Mouse (Mus musculus) effector memory CD4-positive, alpha-beta T cell, adult 7 months (primary cell): ENCODE measurements around the gene Lyg2. TPM values are rescaled to one million over a fixed set of nuclear protein-coding genes. Genes with fewer than 3 reads are reported as not detected.

Experiments used
- polyA plus RNA-seq: library from polyadenylated mRNA; unstranded; fragments of 100-300 nt; shearing (Covaris generic); gene quantifications from one replicate; pipeline ENCODE4 v1.2.1, GENCODE M21; 2017

Lyg2 gene
- polyA plus RNA-seq: not detected

DNA sequence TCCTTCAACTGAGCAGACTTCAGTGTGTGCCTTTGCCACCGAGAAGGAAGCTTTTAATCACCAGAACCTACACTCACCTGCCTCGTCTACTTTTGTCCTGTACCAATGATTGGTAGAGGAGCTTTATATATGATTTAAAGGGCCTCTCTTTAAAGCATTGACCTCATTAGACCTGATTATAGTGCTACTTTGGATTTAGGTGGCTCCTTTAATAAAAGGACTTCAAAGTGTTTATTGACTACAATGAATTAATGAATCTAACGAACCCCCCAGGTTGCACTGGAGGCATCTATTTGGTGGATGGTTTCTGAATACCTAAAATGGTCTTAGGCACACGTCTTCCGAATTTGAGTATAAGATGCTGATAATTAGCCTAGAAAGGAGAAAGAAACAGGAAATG, at the start of gene Lyg2:
Gene Lyg2 (minus strand): TSS at position 101 of the 400 bp plus-strand sequence.

DNA sequence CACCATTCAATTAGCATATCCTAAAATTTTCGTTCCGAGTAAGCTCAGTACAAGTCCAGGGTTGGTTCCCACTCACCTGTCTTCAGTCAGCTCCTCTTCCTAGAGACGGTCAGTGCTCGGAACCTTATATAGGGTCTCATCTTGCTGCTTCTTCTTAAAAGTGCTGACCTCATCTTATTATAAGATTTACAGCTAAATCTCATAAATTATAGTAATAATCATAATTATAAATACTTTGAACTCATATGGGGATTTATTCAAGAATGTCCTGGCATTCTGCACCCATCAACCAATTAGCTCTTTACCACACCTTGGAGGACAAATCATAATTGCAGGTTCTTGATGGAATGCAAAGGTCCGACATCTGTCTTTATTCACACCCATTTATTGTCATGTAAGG, 41.4 kb upstream of the Lyg2 start, which contains the start of gene Lyg1:
Gene Lyg1 (minus strand): TSS at position 101 of the 400 bp plus-strand sequence.

DNA sequence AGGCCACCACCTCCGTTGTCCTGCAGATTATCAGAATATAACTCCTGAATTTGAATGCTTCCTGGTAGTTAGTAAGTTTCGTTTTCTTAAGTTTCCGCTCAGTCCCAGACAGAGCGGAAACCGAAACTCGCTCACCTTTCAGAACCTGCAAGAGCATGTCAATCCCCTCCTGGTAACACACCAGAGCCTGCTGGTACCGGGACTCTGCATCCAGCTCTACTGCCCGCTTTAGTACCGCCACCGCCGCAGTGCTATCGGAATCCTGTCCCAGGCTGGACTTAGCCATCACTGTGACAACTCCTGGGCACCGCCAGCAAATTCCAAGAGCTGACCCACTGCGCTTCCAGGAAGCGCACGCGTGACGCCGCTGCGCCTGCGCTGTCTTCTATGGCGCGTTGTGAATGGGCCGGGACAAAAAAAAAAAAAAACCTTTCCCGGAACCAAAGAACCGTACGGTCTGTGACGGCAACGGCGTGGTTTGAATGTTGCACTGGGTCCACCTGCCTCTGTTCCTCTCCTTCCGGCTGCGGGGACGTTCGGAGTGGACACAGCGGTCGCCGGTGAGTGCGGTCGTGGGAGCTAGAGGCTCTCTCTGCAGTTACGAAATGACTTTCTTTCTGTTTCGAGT, 26.2 kb downstream of the Lyg2 start, which contains the start of the genes Mitd1 and Mrpl30:
Gene Mitd1 (minus strand): TSS at position 387 of the 628 bp plus-strand sequence.
Gene Mrpl30 (plus strand): TSS at position 453 of the 628 bp plus-strand sequence.

DNA sequence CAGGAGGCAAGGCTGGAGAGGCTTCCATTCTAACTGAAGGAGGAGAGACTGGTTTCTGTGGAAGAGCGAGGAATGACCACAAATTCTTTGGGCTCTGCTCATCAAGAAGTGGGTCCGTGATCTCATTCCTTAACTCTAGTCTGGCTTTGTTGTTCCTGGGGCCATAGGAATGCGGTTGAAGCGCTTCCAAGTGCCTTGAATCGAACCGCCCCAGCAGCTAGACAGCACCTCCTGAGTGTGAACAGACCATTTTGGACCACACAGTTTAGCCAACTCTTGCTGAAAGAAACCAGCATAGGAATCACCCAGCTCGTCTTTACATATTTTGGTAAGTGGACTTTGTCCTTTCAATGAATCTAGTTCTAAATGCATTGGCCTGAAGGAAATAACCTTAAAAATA, 44.6 kb downstream of the Lyg2 start, which contains the start of gene Lipt1:
Gene Lipt1 (plus strand): TSS at position 35 of the 400 bp plus-strand sequence.

DNA sequence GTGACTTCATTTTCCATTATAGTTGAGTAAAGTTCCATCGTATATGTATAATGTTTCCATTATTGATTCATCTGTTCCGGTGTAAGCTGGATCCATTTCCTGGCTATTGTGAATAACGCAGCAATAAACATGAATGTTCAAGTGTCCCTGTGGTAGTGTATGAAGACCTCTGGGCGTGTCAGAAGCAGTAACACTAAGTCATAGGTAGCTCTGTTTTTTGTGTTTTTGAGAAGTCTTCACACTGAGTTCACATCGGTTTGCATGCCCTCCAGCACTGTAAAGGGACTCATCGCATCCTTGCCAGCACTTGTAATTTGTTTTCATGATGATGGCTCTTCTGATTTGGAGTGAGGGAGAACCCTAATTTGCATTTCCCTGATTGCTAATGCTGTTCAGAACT, 50.0 kb downstream of the Lyg2 start, which contains the start of gene Tsga10:
Gene Tsga10 (minus strand): TSS at position 144 of the 400 bp plus-strand sequence.

Other genes with a start within 250 kb of the Lyg2 start
- gene 2010300C02Rik, start 196.4 kb downstream of the Lyg2 start, polyA plus RNA-seq: 0.27 TPM
- gene Tsga10, start 50.1 kb downstream of the Lyg2 start, polyA plus RNA-seq: 2.0 TPM
- 0.66 TPM for gene Lipt1, start 44.8 kb downstream of the Lyg2 start, polyA plus RNA-seq
- 37.4 TPM for gene Mitd1, start 26.1 kb downstream of the Lyg2 start, polyA plus RNA-seq
- gene Mrpl30, start 26.0 kb downstream of the Lyg2 start, polyA plus RNA-seq: 62.5 TPM
- gene Lyg1, start 41.3 kb upstream of the Lyg2 start, polyA plus RNA-seq: not detected
- gene Txndc9, start 81.4 kb upstream of the Lyg2 start, polyA plus RNA-seq: 94.7 TPM
- 18.3 TPM for gene Eif5b, start 81.5 kb upstream of the Lyg2 start, polyA plus RNA-seq
- 30.3 TPM for gene Rev1, start 213.3 kb upstream of the Lyg2 start, polyA plus RNA-seq